Mouse (Mus musculus) G1E (cell line): Measurements from ENCODE around the gene Isg20.

Experiments
- CTCF ChIP-seq: IDR thresholded peaks from 2 replicates; pipeline ENCODE4 v1.5.1; 2012; ENCODE audit warnings: low read depth, low read length, inconsistent platforms, mixed read lengths
- GATA1 ChIP-seq: IDR thresholded peaks from 2 replicates; pipeline ENCODE4 v1.6.1; 2012; ENCODE audit warnings: borderline replicate concordance, low read length, inconsistent platforms, mixed read lengths

DNA sequence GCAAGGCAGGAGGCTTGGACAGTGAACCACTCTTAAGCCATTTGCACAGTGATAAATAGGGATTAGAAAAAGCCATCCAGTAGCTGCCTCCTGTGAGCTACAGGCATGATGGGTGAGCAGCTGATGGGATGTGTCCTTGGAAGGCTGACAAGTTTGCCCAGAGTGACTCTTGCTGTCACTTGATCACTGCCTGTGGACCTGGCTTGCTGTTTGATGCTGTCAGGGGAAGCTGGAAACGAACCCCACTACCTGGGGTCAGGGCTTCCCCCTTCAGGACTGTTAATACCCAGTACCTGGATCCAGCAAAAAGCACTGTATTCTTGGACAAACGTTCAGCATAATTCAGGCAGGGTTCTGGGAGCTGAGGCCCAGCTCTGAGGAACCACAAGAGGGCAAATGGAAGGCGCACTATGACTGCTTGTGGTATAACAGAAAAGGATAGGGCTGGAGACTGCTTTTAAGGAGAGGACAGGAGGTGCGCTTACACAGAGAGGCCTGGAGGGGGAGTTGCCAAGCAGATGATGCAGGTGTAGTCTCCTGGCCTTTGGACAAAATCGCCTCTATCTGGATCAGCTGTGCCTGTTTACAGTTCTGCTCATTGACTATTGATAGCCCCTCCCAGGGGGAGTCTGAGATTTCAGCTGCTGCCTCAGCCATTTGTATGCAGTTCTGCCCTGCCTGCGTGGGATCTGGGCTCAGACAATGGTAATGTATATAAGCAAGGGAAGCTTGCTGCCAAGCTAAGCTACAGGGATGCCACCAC lies 2.7 kb upstream of the Isg20 start:
- no peak for TF ChIP-seq GATA1
- peak; percentile 67 for TF ChIP-seq CTCF
